Mouse (Mus musculus): ENCODE measurements around the gene Sema3b.

- TF ChIP-seq CTCF (IDR thresholded peaks at IDR 0.05; ENCODE audit: low read depth) (no peak), EP300 (IDR thresholded peaks at IDR 0.05; ENCODE audit: low read depth) (no peak)
Observed at GRCm38 (mm10) chr9:107582509-107583062, 26.4 kb downstream of the Sema3b start.
